Mouse (Mus musculus): ENCODE measurements at regions not wholly inside any gene's neighbourhood (a gene's known extent, or its start where the extent isn't known, plus 50 kb on each side); places are given as distances from the start of the nearest gene placed in this dataset.

DNA sequence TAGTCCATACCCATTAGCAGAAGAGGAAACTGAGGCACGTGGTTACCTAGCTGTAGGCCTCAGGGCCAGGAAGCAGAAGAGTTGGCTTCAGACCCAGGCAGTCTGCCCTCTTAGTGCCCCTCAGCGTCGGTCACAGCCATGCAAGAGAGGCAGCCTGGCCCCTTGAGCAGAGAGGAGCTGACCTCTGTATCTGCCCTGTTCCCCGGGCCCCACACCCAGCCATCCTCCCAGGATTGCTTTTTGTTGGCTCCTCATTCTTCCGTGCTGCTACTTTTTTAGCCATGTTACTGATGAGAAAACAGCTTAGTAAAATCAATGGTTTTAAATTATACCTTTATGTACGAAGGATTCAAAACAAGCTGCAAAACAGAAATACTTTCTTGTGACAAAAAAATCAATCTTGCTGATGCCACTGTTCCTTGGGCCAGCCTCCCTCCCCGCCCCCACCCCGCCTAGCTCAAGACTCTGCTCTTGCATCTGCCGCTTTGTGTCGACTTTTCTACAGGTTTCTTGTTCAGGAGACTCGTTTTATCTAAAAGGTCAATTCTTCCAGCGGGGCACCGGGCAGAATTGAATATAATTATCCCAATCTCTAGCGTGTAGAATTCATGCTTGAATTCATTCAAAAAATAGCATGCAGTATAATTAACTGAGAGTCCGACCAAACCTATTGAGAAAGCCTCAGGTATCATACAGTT lies 70.8 kb downstream of the Sall1 start:
- WGBS = 25% methylated on average over 15 of the region's 15 CpGs
- ATAC-seq = no peak
- Histone ChIP-seq H3K4me3 (ENCODE audit: low read depth, low read length) (no peak overlapping the region), H3K27me3 (ENCODE audit: control insufficient read depth, insufficient read depth, low read depth, low read length) (no peaks in the 10 kb centered on the region; the same call in 1 of the 2 replicates), H3K36me3 (ENCODE audit: control insufficient read depth, insufficient read depth, low read length) (no peaks in the 10 kb centered on the region), H3K9ac (ENCODE audit: low read depth, low read length) (no peak overlapping the region), H3K4me1 (ENCODE audit: control insufficient read depth, insufficient read depth, low read length) (no peaks in the 10 kb centered on the region), H3K27ac (ENCODE audit: low read length) (no peak overlapping the region), H3K9me3 (replicated peaks; ENCODE audit: control insufficient read depth, low read length, poor library complexity, severe bottlenecking) (no peaks in the 10 kb centered on the region), H3K4me2 (ENCODE audit: low read length) (no peak overlapping the region)

DNA sequence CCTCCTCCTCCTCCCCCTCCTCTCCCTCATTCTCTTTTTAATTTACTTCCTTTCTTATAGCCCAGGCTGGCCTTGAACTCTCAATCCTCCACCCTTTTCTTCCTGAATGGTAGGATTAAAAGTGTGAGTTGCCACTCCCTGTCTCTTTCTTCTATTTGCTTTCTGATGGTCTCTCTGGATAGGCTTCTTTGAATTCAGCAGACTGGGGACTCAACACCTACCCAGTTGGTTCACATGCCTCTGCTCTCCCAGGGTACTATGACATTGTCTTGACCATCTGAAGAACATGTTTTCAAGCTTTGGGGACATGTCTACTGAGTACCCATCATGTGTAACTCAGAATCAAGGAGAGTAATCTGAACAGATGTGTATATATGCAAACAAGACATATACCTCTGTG lies 85.1 kb downstream of the Sall1 start:
- ATAC-seq = no peak
- H3K36me3 ChIP-seq (ENCODE audit: control insufficient read depth, insufficient read depth, low read length) = no peaks in the 10 kb centered on the region

DNA sequence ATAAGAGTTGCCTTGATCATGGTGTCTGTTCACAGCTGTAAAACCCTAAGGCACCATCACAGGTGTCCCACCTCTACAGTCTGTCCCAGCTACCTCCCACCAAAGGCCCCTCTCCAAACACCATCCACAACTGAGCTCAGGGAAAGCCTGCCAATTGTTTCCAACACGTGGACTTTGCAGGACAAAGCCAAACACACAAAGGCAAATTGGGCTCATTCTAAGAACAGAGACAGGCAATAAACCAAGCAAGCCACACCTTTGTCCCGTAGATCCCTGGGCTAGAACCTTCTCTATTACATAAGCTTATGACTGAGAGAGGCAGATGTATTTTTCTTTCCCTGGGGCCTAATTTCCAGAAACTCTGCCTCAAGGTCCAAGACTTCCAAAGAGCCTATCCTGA lies 90.8 kb downstream of the Sall1 start:
- Histone ChIP-seq H3K9me3 (replicated peaks; ENCODE audit: control insufficient read depth, low read length, poor library complexity, severe bottlenecking) (peaks cover 3% of the 10 kb centered on the region; the same call in 1 of the 2 replicates), H3K27ac (ENCODE audit: low read length) (no peak overlapping the region), H3K4me3 (ENCODE audit: low read depth, low read length) (no peak overlapping the region), H3K36me3 (ENCODE audit: control insufficient read depth, insufficient read depth, low read length) (no peaks in the 10 kb centered on the region), H3K27me3 (ENCODE audit: control insufficient read depth, insufficient read depth, low read depth, low read length) (no peaks in the 10 kb centered on the region), H3K4me2 (ENCODE audit: low read length) (no peak overlapping the region), H3K9ac (ENCODE audit: low read depth, low read length) (no peak overlapping the region), H3K4me1 (ENCODE audit: control insufficient read depth, insufficient read depth, low read length) (no peaks in the 10 kb centered on the region)
- no peak for ATAC-seq
- 69% methylated on average over 2 of the region's 2 CpGs for WGBS

More for the DNA sequence above, 85.1 kb downstream of the Sall1 start:
- Histone ChIP-seq H3K9me3 (replicated peaks; ENCODE audit: control insufficient read depth, low read length, poor library complexity, severe bottlenecking) (no peaks in the 10 kb centered on the region; the same call in 1 of the 2 replicates), H3K4me3 (ENCODE audit: low read depth, low read length) (no peak overlapping the region), H3K4me2 (ENCODE audit: low read length) (no peak overlapping the region), H3K4me1 (ENCODE audit: control insufficient read depth, insufficient read depth, low read length) (no peaks in the 10 kb centered on the region), H3K9ac (ENCODE audit: low read depth, low read length) (no peak overlapping the region), H3K27me3 (ENCODE audit: control insufficient read depth, insufficient read depth, low read depth, low read length) (no peaks in the 10 kb centered on the region), H3K27ac (ENCODE audit: low read length) (no peak overlapping the region)

DNA sequence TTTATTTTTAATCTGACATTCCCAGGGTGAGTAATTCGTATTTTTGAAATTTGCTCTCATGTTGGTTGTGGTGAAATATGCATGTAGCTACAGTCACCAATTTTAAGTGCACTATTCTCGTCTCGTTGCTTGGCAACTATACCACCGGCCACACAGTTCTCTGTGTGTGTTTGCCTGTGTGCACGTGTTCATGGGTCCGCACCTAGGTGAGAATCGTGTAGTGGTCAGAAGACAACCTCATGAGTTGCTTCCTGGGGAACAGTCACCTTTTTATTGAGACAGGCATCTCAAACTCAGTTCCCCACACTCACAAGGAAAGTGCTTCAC lies 92.2 kb downstream of the Sall1 start:
- H3K4me2 ChIP-seq (ENCODE audit: low read length) = no peak overlapping the region
- 90% methylated on average over 7 of the region's 7 CpGs for WGBS
- H3K4me3 ChIP-seq (ENCODE audit: low read depth, low read length) = no peak overlapping the region
- no peak for ATAC-seq
- no peak overlapping the region for H3K9ac ChIP-seq (ENCODE audit: low read depth, low read length)
- no peaks in the 10 kb centered on the region for H3K27me3 ChIP-seq (ENCODE audit: control insufficient read depth, insufficient read depth, low read depth, low read length)
- H3K9me3 ChIP-seq (replicated peaks; ENCODE audit: control insufficient read depth, low read length, poor library complexity, severe bottlenecking) = 0 out of 2 replicates have a peak, but pooled peaks cover 3% of the 10 kb centered on the region
- no peaks in the 10 kb centered on the region for H3K4me1 ChIP-seq (ENCODE audit: control insufficient read depth, insufficient read depth, low read length)
- no peak overlapping the region for H3K27ac ChIP-seq (ENCODE audit: low read length)
- no peaks in the 10 kb centered on the region for H3K36me3 ChIP-seq (ENCODE audit: control insufficient read depth, insufficient read depth, low read length)

DNA sequence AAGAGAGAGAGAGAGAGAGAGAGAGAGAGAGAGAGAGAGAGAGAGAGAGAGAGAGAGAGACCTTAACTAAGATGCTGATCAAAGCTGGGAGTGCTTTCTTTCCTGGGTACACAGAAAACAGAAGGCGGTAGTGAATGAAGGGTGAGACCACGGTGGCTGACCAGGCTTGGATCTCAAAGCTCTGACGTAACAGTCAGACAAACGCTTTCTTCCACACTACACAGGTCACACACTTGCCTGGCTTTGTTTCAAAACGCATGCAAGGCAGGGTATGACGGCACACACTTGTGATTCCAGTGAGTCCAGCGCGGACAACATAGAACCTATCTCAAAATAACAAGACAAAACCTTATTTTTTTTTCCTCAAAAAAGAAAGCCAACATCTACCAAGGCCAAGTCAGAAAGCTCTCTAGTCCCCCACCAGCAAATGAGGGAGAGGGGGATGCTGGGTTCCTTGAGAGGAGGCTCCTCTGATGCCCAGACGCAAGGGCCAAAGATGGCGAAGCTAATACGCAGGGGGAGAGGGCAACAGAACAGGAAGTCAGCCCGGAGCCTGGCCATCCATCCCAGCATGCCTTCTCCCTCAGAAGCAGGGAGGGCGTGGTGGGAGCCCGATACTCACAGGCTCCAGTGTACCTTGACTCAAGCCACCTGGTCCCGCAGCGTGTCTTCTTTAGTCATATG lies 92.7 kb downstream of the Sall1 start:
- WGBS = 93% methylated on average over 16 of the region's 16 CpGs
- Histone ChIP-seq H3K9me3 (replicated peaks; ENCODE audit: control insufficient read depth, low read length, poor library complexity, severe bottlenecking) (0 out of 2 replicates have a peak, but pooled peaks cover 3% of the 10 kb centered on the region), H3K4me1 (ENCODE audit: control insufficient read depth, insufficient read depth, low read length) (no peaks in the 10 kb centered on the region), H3K36me3 (ENCODE audit: control insufficient read depth, insufficient read depth, low read length) (no peaks in the 10 kb centered on the region), H3K27ac (ENCODE audit: low read length) (no peak overlapping the region), H3K4me3 (ENCODE audit: low read depth, low read length) (no peak overlapping the region), H3K4me2 (ENCODE audit: low read length) (no peak overlapping the region), H3K9ac (ENCODE audit: low read depth, low read length) (no peak overlapping the region), H3K27me3 (ENCODE audit: control insufficient read depth, insufficient read depth, low read depth, low read length) (no peaks in the 10 kb centered on the region)
- ATAC-seq = no peak

DNA sequence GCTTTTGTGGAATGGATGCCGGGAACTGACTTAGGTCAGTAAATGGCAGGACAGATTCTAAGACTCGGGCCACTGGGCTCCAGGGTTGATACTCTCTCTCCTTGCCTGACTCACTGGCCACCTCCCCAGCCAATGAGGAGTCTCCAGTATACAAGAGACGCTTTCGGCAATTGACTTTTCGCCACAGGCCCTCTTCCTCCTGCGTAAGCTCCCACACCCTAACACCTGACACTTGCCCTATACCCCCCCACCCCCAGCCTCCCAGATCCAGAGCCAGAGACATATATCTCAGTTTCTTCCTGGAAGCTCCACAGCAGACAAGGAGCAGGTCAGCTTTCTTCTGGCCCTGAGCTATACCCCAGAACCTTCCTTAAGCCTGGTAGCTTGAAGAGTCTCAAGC lies 94.0 kb downstream of the Sall1 start:
- Histone ChIP-seq H3K4me3 (ENCODE audit: low read depth, low read length) (no peak overlapping the region), H3K4me2 (ENCODE audit: low read length) (no peak overlapping the region), H3K36me3 (ENCODE audit: control insufficient read depth, insufficient read depth, low read length) (no peaks in the 10 kb centered on the region), H3K9ac (ENCODE audit: low read depth, low read length) (no peak overlapping the region), H3K4me1 (ENCODE audit: control insufficient read depth, insufficient read depth, low read length) (no peaks in the 10 kb centered on the region), H3K27me3 (ENCODE audit: control insufficient read depth, insufficient read depth, low read depth, low read length) (no peaks in the 10 kb centered on the region), H3K27ac (ENCODE audit: low read length) (no peak overlapping the region), H3K9me3 (replicated peaks; ENCODE audit: control insufficient read depth, low read length, poor library complexity, severe bottlenecking) (0 out of 2 replicates have a peak, but pooled peaks cover 3% of the 10 kb centered on the region)
- no peak for ATAC-seq
- 93% methylated on average over 6 of the region's 6 CpGs for WGBS

DNA sequence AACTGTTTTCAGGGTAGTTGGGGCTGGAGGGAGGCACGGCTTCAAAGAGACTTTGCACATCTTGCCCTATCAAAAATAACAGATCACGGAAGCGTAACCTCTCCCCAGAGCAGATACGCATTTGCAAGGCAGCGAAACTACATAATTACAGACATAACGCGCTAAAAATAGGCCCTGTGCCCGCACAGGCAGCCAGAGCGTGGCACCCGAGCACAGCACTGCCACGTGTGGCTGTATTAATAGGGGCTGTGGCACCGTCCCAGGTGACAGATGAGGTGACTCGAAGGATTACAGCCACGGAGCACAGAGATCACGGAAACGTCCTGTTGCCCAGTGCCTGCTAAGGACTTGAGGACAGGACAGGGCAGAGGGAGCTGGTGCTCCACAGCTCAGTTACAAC lies 95.0 kb downstream of the Sall1 start:
- Histone ChIP-seq H3K4me3 (ENCODE audit: low read depth, low read length) (no peak overlapping the region), H3K9me3 (replicated peaks; ENCODE audit: control insufficient read depth, low read length, poor library complexity, severe bottlenecking) (0 out of 2 replicates have a peak, but pooled peaks cover 3% of the 10 kb centered on the region), H3K36me3 (ENCODE audit: control insufficient read depth, insufficient read depth, low read length) (no peaks in the 10 kb centered on the region), H3K27me3 (ENCODE audit: control insufficient read depth, insufficient read depth, low read depth, low read length) (no peaks in the 10 kb centered on the region), H3K27ac (ENCODE audit: low read length) (no peak overlapping the region), H3K4me1 (ENCODE audit: control insufficient read depth, insufficient read depth, low read length) (no peaks in the 10 kb centered on the region), H3K9ac (ENCODE audit: low read depth, low read length) (no peak overlapping the region), H3K4me2 (ENCODE audit: low read length) (no peak overlapping the region)
- no peak for ATAC-seq
- 79% methylated on average over 16 of the region's 16 CpGs for WGBS

DNA sequence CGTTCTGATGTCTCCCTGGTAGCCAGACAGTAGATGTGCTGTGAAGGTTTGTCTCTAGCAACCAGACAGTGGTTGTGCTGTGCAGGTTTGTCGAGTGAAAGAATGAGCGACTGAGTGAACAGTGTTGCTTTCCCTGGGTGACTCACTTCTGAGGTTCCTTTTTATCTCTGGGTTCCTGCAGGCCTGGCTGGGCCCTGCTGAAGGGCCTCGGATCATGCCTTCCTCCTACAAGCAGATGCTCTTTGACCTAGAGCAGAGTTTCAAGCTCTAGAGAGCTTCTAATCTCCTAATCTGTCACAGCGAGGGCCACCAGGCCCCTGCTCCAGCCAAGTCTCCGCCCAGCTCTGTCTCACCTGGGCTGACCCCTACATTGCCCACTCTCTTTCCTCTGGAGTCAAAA lies 95.6 kb downstream of the Sall1 start:
- WGBS = 70% methylated on average over 6 of the region's 6 CpGs
- no peak overlapping the region for H3K9ac ChIP-seq (ENCODE audit: low read depth, low read length)
- H3K4me1 ChIP-seq (ENCODE audit: control insufficient read depth, insufficient read depth, low read length) = no peaks in the 10 kb centered on the region
- no peaks in the 10 kb centered on the region for H3K27me3 ChIP-seq (ENCODE audit: control insufficient read depth, insufficient read depth, low read depth, low read length)
- 0 out of 2 replicates have a peak, but pooled peaks cover 3% of the 10 kb centered on the region for H3K9me3 ChIP-seq (replicated peaks; ENCODE audit: control insufficient read depth, low read length, poor library complexity, severe bottlenecking)
- no peak overlapping the region for H3K4me3 ChIP-seq (ENCODE audit: low read depth, low read length)
- no peak overlapping the region for H3K4me2 ChIP-seq (ENCODE audit: low read length)
- H3K27ac ChIP-seq (ENCODE audit: low read length) = no peak overlapping the region
- ATAC-seq = no peak
- H3K36me3 ChIP-seq (ENCODE audit: control insufficient read depth, insufficient read depth, low read length) = no peaks in the 10 kb centered on the region

DNA sequence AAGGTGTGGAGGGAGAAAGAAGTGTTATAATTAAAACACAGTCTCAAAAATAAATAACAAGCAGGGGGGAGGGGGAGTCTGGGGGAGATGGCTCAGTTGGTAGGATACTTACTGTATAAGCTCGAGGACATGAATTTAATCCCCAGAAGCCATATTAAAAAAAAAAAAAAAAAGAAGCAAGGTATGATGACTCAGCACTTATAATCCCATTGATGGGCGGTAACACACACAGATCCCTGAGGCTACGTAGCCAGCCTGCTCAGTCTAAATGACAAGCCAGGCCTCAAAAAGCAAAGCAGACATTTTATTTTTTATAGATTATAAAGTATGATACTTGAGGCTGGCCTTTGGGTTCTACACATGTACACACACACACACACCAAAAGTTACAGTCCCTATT lies 96.6 kb downstream of the Sall1 start:
- H3K9ac ChIP-seq (ENCODE audit: low read depth, low read length) = no peak overlapping the region
- H3K4me3 ChIP-seq (ENCODE audit: low read depth, low read length) = no peak overlapping the region
- no peaks in the 10 kb centered on the region for H3K27me3 ChIP-seq (ENCODE audit: control insufficient read depth, insufficient read depth, low read depth, low read length)
- no peaks in the 10 kb centered on the region for H3K4me1 ChIP-seq (ENCODE audit: control insufficient read depth, insufficient read depth, low read length)
- H3K9me3 ChIP-seq (replicated peaks; ENCODE audit: control insufficient read depth, low read length, poor library complexity, severe bottlenecking) = 0 out of 2 replicates have a peak, but pooled peaks cover 3% of the 10 kb centered on the region
- H3K27ac ChIP-seq (ENCODE audit: low read length) = no peak overlapping the region
- no peak overlapping the region for H3K4me2 ChIP-seq (ENCODE audit: low read length)
- H3K36me3 ChIP-seq (ENCODE audit: control insufficient read depth, insufficient read depth, low read length) = no peaks in the 10 kb centered on the region
- WGBS = 67% methylated on average over 3 of the region's 3 CpGs
- no peak for ATAC-seq
